Mouse (Mus musculus) midbrain, embryonic 12.5 days (tissue): ENCODE results near the gene Orm1. TPM values are rescaled to one million over a fixed set of nuclear protein-coding genes. Genes with fewer than 3 reads are reported as not detected.
A peak's percentile ranks its signal among the peaks of the same experiment; 100 is the strongest.

Source experiments
- ATAC-seq: fragments of 200-750 bp; cut with Nextera tagmentation; 2 replicates; pipeline ENCODE4 v1.8.0; 2017; ENCODE audit warnings: low read depth, moderate TSS enrichment, moderate library complexity; ENCODE audit not compliant: low FRiP score
- H3K27ac ChIP-seq: fragments of 300-500 bp; sonication (generic); replicated peaks from 2 replicates; pipeline ENCODE4 v1.5.1; 2016; ENCODE audit warnings: mild to moderate bottlenecking
- H3K27me3 ChIP-seq: fragments of 300-500 bp; sonication (generic); 2 replicates; pipeline ENCODE4 v1.6.1; 2016; ENCODE audit warnings: mild to moderate bottlenecking
- H3K36me3 ChIP-seq: fragments of 300-500 bp; sonication (generic); 2 replicates; pipeline ENCODE4 v1.6.1; 2016
- H3K4me1 ChIP-seq: fragments of 300-500 bp; sonication (generic); 2 replicates; pipeline ENCODE4 v1.6.1; 2016
- H3K4me2 ChIP-seq: fragments of 300-500 bp; sonication (generic); replicated peaks from 2 replicates; pipeline ENCODE4 v1.6.1; 2016; ENCODE audit warnings: mild to moderate bottlenecking, moderate library complexity
- H3K4me3 ChIP-seq: fragments of 300-500 bp; sonication (generic); 2 replicates; pipeline ENCODE4 v1.5.1; 2016; ENCODE audit warnings: mild to moderate bottlenecking
- H3K9ac ChIP-seq: fragments of 300-500 bp; sonication (generic); replicated peaks from 2 replicates; pipeline ENCODE4 v1.6.1; 2016; ENCODE audit warnings: mild to moderate bottlenecking, moderate library complexity
- H3K9me3 ChIP-seq: fragments of 300-500 bp; sonication (generic); 2 replicates; pipeline ENCODE4 v1.6.1; 2016; ENCODE audit warnings: mild to moderate bottlenecking
- WGBS: fragments of 180-500 bp; shearing (Covaris S2); methylation state at CpG from one replicate; pipeline ENCODE4 v1.1.7; 2016; 5-methylcytosine and 5-hydroxymethylcytosine counted together
- polyA plus RNA-seq: library from polyadenylated mRNA; unstranded; fragments of >200 nt; fragmentation: Nextera tagmentation; extraction: Ambion mirVana; gene quantifications from 2 replicates; pipeline ENCODE4 v1.2.1, GENCODE M21; 2016

The Orm1 gene
- polyA plus RNA-seq = not detected in 2 replicates

- Histone ChIP-seq H3K9ac (no peak within 1 kb of the TSS), H3K4me3 (no peak within 1 kb of the TSS), H3K27me3 (no peaks in the 10 kb centered on the region), H3K4me1 (no peaks in the 10 kb centered on the region), H3K27ac (no peak within 1 kb of the TSS), H3K36me3 (no peaks in the 10 kb centered on the region), H3K9me3 (no peaks in the 10 kb centered on the region), H3K4me2 (no peak within 1 kb of the TSS)
- ATAC-seq = no peak
- 95% methylated on average over 8 of the region's 8 CpGs for WGBS
Measured at GRCm38 (mm10) chr4:63344295-63344694, at the start of gene Orm1. Gene Orm1, plus strand, starts transcription at chr4:63344560.

- H3K4me3 ChIP-seq = no peak overlapping the region
- H3K27ac ChIP-seq = no peak overlapping the region
- no peaks in the 10 kb centered on the region for H3K9me3 ChIP-seq
- no peak overlapping the region for H3K9ac ChIP-seq
- H3K4me1 ChIP-seq = no peaks in the 10 kb centered on the region
- no peaks in the 10 kb centered on the region for H3K27me3 ChIP-seq
- ATAC-seq = no peak
- H3K4me2 ChIP-seq = no peak overlapping the region
- H3K36me3 ChIP-seq = no peaks in the 10 kb centered on the region
- WGBS = 100% methylated on average over 1 of the region's 1 CpGs
Measured at GRCm38 (mm10) chr4:63295641-63296040, 48.7 kb upstream of the Orm1 start.

DNA sequence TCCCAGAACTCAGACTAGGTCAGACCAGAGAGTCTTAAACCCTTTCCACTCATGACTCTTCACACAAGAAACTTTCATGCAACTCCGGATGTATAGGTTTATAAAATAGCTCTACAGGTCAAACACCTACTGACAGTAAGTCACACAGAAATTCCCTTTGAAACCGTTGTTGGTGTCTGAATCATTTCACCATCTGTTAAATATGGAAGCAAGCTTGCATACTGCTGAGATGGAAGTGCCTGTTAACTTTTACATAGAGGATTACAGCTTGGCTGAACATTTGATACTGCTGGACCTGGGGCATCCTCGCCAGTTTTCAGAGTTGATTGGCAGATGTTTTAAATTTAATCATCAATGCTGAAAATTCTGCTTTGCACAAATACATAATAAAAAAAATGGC is 48.1 kb upstream of the Orm1 start:
- no peaks in the 10 kb centered on the region for H3K27me3 ChIP-seq
- H3K4me3 ChIP-seq = no peak overlapping the region
- H3K36me3 ChIP-seq = no peaks in the 10 kb centered on the region
- H3K9ac ChIP-seq = no peak overlapping the region
- H3K27ac ChIP-seq = no peak overlapping the region
- ATAC-seq = no peak
- H3K9me3 ChIP-seq = no peaks in the 10 kb centered on the region
- WGBS = 72% methylated on average over 3 of the region's 3 CpGs
- H3K4me2 ChIP-seq = no peak overlapping the region
- H3K4me1 ChIP-seq = no peaks in the 10 kb centered on the region

- H3K36me3 ChIP-seq = no peaks in the 10 kb centered on the region
- H3K4me1 ChIP-seq = no peaks in the 10 kb centered on the region
- no peak overlapping the region for H3K4me2 ChIP-seq
- H3K27ac ChIP-seq = no peak overlapping the region
- WGBS = 90% methylated on average over 8 of the region's 8 CpGs
- no peak overlapping the region for H3K4me3 ChIP-seq
- no peaks in the 10 kb centered on the region for H3K9me3 ChIP-seq
- no peaks in the 10 kb centered on the region for H3K27me3 ChIP-seq
- ATAC-seq = no peak
- H3K9ac ChIP-seq = no peak overlapping the region
Measured at GRCm38 (mm10) chr4:63296876-63297275, 47.5 kb upstream of the Orm1 start.

DNA sequence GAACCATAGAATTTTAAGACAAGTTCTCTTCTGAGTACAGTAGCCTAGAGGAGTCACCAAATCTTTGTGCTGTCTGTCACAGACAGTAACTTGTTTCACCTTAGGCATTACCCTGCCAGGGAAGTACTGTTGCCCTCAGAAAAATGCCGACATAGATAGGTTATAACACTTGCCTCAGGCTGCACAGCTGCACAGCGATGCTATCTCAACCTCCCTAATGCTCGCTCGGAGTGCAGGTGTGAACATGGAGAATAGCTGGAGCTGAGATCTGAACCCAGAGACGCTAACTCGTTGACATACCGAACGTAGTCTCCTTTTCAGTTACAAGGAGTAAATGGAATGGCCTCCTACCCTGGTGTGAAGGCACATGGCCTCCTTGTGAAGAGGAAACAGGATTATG is 46.2 kb upstream of the Orm1 start:
- H3K27ac ChIP-seq = no peak overlapping the region
- H3K9me3 ChIP-seq = no peaks in the 10 kb centered on the region
- no peaks in the 10 kb centered on the region for H3K4me1 ChIP-seq
- no peaks in the 10 kb centered on the region for H3K27me3 ChIP-seq
- no peak overlapping the region for H3K9ac ChIP-seq
- H3K36me3 ChIP-seq = no peaks in the 10 kb centered on the region
- 93% methylated on average over 8 of the region's 8 CpGs for WGBS
- H3K4me3 ChIP-seq = no peak overlapping the region
- H3K4me2 ChIP-seq = no peak overlapping the region
- ATAC-seq = no peak

DNA sequence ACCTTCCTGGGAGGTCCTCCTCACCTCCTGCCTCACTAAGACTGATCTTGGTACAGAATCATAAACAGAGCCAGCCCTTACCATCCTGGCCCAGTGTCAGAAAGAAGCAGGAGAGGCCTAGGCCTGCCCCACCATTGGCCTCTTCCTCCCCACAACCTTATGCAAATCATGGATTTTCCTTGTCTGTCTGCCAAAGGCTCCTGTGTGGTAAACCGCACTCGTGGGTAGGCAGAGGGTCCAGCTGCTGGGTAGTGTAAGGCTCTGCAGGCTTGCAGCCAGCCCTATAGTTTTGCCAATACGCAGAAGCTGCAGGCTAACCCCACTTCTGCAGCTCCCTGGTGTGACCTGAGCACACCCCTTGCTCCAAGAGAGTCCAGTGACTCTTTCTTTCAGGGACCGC is 41.7 kb upstream of the Orm1 start:
- Histone ChIP-seq H3K27me3 (0 out of 2 replicates have a peak, but pooled peaks cover 5% of the 10 kb centered on the region), H3K9me3 (no peaks in the 10 kb centered on the region), H3K36me3 (no peaks in the 10 kb centered on the region), H3K4me1 (no peaks in the 10 kb centered on the region), H3K4me2 (no peak overlapping the region), H3K27ac (no peak overlapping the region), H3K4me3 (no peak overlapping the region), H3K9ac (no peak overlapping the region)
- no peak for ATAC-seq
- WGBS = 77% methylated on average over 4 of the region's 4 CpGs

DNA sequence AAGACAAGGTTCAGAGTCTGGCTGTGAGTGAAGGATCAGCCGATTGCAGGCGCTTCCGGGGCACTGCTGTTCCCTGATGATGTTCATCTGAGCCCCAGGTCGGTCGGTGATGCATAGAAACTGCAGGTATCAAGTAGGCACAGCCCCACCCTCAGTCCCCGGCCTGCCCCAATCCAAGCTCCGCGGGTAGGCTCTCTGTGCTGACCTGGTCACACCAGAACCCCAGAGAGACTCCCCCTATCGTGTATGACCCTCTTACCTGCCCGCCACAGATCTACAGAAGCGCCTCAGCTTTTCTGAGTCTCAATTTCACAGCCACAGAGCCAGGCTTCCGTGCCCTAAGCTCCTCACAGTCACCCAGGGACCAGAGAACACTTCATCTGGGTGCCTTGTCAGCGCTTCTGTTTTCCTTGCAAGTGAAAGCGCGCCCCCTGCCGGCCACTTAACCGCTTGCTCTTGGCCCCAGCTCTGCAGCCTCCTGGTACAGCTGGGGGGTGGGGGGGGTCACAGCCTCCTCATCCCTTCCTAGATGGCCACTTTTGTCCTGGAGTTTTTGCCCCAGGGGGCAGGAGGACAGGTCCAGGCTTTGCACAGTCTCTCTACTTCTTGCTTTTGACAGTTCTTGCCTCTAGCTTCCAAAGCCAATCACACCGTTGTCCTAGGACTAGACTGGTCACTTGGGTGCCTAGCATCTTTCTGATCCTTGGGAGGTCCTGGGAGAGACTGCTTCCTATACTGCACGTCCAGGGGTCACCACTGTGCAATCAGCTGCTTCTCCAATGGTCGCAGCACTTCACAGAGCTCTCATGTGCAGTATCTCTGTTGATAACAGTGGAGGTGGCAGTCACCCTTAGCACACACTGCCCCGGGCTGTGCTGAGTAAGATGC is 36.9 kb upstream of the Orm1 start:
- no peak overlapping the region for H3K4me3 ChIP-seq
- H3K4me1 ChIP-seq = no peaks in the 10 kb centered on the region
- peak; percentile 74 for ATAC-seq
- 0 out of 2 replicates have a peak, but pooled peaks cover 5% of the 10 kb centered on the region for H3K27me3 ChIP-seq
- no peak overlapping the region for H3K9ac ChIP-seq
- no peak overlapping the region for H3K27ac ChIP-seq
- no peaks in the 10 kb centered on the region for H3K36me3 ChIP-seq
- WGBS = 36% methylated on average over 21 of the region's 21 CpGs
- H3K4me2 ChIP-seq = no peak overlapping the region
- no peaks in the 10 kb centered on the region for H3K9me3 ChIP-seq

DNA sequence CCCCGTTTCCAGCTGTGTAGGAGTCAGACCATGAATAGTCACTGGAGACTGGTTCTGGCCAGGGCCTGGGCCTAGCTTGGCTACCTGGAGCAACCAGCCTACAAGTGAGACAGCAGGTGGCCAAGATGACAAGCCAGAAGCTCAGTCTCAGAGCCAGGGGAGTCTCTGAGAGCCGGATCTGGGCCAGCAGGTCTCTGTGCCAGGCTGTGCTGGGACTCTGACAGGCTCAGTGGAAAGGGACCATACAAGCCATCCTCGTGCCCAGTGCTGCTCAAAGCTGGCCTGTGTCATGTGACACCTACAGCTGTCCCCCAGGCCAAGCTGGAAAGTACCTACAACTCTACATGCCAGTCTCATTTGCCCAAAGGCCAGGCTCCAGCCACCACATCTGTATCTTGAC is 36.0 kb upstream of the Orm1 start:
- Histone ChIP-seq H3K27ac (no peak overlapping the region), H3K4me1 (no peaks in the 10 kb centered on the region), H3K36me3 (no peaks in the 10 kb centered on the region), H3K9ac (no peak overlapping the region), H3K4me3 (no peak overlapping the region), H3K4me2 (no peak overlapping the region), H3K9me3 (no peaks in the 10 kb centered on the region), H3K27me3 (0 out of 2 replicates have a peak, but pooled peaks cover 5% of the 10 kb centered on the region)
- WGBS = 67% methylated on average over 3 of the region's 3 CpGs
- ATAC-seq = no peak

DNA sequence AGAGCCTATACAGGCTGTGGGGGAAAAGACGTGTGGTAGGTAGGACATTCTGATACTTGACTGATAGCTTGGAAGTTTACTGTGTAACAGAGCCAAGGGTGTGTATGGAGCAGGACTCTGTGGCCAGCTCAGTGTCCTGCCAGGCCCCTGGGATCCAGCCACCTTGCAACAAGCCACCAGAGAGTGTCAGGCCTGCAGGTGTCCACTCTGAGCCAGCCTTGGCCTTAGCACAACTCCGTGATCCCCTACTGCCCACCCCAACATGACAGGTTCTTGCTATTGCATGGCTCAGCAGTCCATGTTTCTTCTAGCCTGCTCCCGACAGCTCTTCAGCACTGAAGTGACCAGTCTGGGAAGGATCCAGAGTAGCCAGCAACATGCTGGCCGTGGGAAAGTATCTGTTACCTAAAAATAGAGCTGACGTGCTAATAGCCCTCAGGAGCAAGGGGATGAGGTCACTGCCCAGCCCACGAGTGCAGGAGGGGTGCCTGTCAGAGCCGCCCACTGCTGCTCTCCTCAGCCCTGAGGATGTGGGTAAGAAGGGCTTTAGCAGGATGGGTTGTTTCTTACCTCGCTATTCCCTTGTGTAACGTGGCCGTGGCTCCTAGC is 34.0 kb upstream of the Orm1 start:
- Histone ChIP-seq H3K4me3 (no peak overlapping the region), H3K4me1 (no peaks in the 10 kb centered on the region), H3K9ac (no peak overlapping the region), H3K9me3 (no peaks in the 10 kb centered on the region), H3K27ac (no peak overlapping the region), H3K36me3 (no peaks in the 10 kb centered on the region), H3K4me2 (no peak overlapping the region), H3K27me3 (0 out of 2 replicates have a peak, but pooled peaks cover 5% of the 10 kb centered on the region)
- ATAC-seq = no peak
- 79% methylated on average over 10 of the region's 10 CpGs for WGBS

DNA sequence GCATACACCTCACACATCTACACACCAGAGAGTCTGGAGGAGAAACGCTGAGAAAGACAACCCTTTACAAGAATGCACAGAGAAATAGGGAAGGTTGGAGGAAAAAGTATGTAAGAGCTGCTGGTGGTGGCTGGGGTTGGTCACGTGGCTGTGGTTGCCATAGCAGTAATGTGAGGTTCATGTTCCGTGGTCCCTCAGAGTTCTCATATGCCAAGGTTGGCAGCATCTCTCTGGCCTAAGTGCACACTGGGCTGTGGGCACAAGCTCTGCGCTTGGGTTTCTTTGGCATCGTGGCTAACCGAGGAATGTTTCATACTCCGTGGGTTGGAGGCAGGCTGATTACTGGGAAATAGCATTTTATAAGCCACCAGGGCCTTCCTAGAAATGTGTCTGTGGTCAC is 32.9 kb upstream of the Orm1 start:
- Histone ChIP-seq H3K36me3 (no peaks in the 10 kb centered on the region), H3K4me1 (no peaks in the 10 kb centered on the region), H3K27ac (no peak overlapping the region), H3K4me3 (no peak overlapping the region), H3K27me3 (0 out of 2 replicates have a peak, but pooled peaks cover 4% of the 10 kb centered on the region), H3K4me2 (no peak overlapping the region), H3K9me3 (no peaks in the 10 kb centered on the region), H3K9ac (no peak overlapping the region)
- 92% methylated on average over 7 of the region's 7 CpGs for WGBS
- no peak for ATAC-seq

GRCm38 (mm10) chr4:63314063-63314462 is 30.3 kb upstream of the Orm1 start:
- Histone ChIP-seq H3K4me2 (no peak overlapping the region), H3K36me3 (no peaks in the 10 kb centered on the region), H3K4me3 (no peak overlapping the region), H3K27me3 (no peaks in the 10 kb centered on the region), H3K9ac (no peak overlapping the region), H3K4me1 (no peaks in the 10 kb centered on the region), H3K27ac (no peak overlapping the region), H3K9me3 (no peaks in the 10 kb centered on the region)
- no peak for ATAC-seq
- 73% methylated on average over 5 of the region's 5 CpGs for WGBS

GRCm38 (mm10) chr4:63316076-63316746 is 28.1 kb upstream of the Orm1 start:
- H3K27ac ChIP-seq = no peak overlapping the region
- WGBS = 75% methylated on average over 9 of the region's 9 CpGs
- no peak for ATAC-seq

More at GRCm38 (mm10) chr4:63316076-63316746, 28.1 kb upstream of the Orm1 start:
- Histone ChIP-seq H3K4me2 (no peak overlapping the region), H3K4me1 (no peaks in the 10 kb centered on the region), H3K36me3 (no peaks in the 10 kb centered on the region), H3K9me3 (no peaks in the 10 kb centered on the region), H3K4me3 (no peak overlapping the region), H3K27me3 (no peaks in the 10 kb centered on the region), H3K9ac (no peak overlapping the region)
